Mouse (Mus musculus) intestine, embryonic 14.5 days (tissue): ENCODE results near the gene Chodl. TPM values are rescaled to one million over a fixed set of nuclear protein-coding genes. Genes with fewer than 3 reads are reported as not detected.

Experiments used
- ATAC-seq: fragments of 200-750 bp; cut with Nextera tagmentation; replicated peaks from 2 replicates; pipeline ENCODE4 v1.8.0; 2017; ENCODE audit warnings: low read depth, moderate number of reproducible peaks, moderate TSS enrichment, moderate library complexity; ENCODE audit not compliant: low FRiP score, low TSS enrichment
- DNase-seq: peaks from one replicate; pipeline ENCODE4 v3.0.0-alpha.2; 2018; ENCODE audit warnings: low spot score
- H3K27ac ChIP-seq: fragments of 300-500 bp; sonication (generic); 2 replicates; pipeline ENCODE4 v1.5.1; 2014; ENCODE audit warnings: low read depth, mild to moderate bottlenecking, control low read depth
- H3K27me3 ChIP-seq: fragments of 300-500 bp; sonication (generic); replicated peaks from 2 replicates; pipeline ENCODE4 v1.6.1; 2014; ENCODE audit warnings: low read length, control low read depth; ENCODE audit not compliant: control insufficient read depth, insufficient read depth
- H3K36me3 ChIP-seq: fragments of 300-500 bp; sonication (generic); 2 replicates; pipeline ENCODE4 v1.6.1; 2014; ENCODE audit warnings: low read length, control low read depth; ENCODE audit not compliant: control insufficient read depth, insufficient read depth
- H3K4me1 ChIP-seq: fragments of 300-500 bp; sonication (generic); replicated peaks from 2 replicates; pipeline ENCODE4 v1.6.1; 2014; ENCODE audit warnings: low read length, control low read depth, mixed read lengths; ENCODE audit not compliant: control insufficient read depth, insufficient read depth
- H3K4me2 ChIP-seq: fragments of 300-500 bp; sonication (generic); 2 replicates; pipeline ENCODE4 v1.6.1; 2014; ENCODE audit warnings: low read length
- H3K4me3 ChIP-seq: fragments of 300-500 bp; sonication (generic); 2 replicates; pipeline ENCODE4 v1.5.1; 2014; ENCODE audit warnings: low read depth, low read length, control low read depth, mixed read lengths
- H3K9ac ChIP-seq: fragments of 300-500 bp; sonication (generic); 2 replicates; pipeline ENCODE4 v1.6.1; 2014; ENCODE audit warnings: mild to moderate bottlenecking, low read length
- H3K9me3 ChIP-seq: fragments of 300-500 bp; sonication (generic); 2 replicates; pipeline ENCODE4 v1.6.1; 2016; ENCODE audit warnings: low read length, control low read depth; ENCODE audit not compliant: control insufficient read depth
- WGBS: fragments of 180-500 bp; shearing (Covaris S2); extraction: QIAGEN DNeasy Blood & Tissue Kit; methylation state at CpG from one replicate; pipeline ENCODE4 v1.1.7; 2014; 5-methylcytosine and 5-hydroxymethylcytosine counted together
- polyA plus RNA-seq: library from polyadenylated mRNA; unstranded; fragments of >200 nt; fragmentation: Nextera tagmentation; extraction: Ambion mirVana; gene quantifications from 2 replicates; pipeline ENCODE4 v1.2.1, GENCODE M21; 2014

Gene Chodl
- polyA plus RNA-seq = 13.7 and 14.3 TPM in 2 replicates

GRCm38 (mm10) chr16:78930382-78931286, at the start of gene Chodl:
Chodl (plus strand) TSS chr16:78930948.
- peak; percentile 74 for DNase-seq
- ATAC-seq = peak; percentile 67
- Histone ChIP-seq H3K36me3 (no peaks in the 10 kb centered on the region), H3K4me1 (peaks cover 8% of the 10 kb centered on the region), H3K27me3 (0 out of 2 replicates have a peak, but pooled peaks cover 8% of the 10 kb centered on the region), H3K9me3 (no peaks in the 10 kb centered on the region), H3K9ac (peak within 1 kb of the TSS; percentile 27), H3K4me2 (peak within 1 kb of the TSS; percentile 90), H3K27ac (no peak within 1 kb of the TSS), H3K4me3 (peak within 1 kb of the TSS; percentile 39)
- 10% methylated on average over 19 of the region's 19 CpGs for WGBS

- Histone ChIP-seq H3K27me3 (no peaks in the 10 kb centered on the region), H3K4me2 (no peak overlapping the region), H3K27ac (no peak overlapping the region), H3K4me1 (no peaks in the 10 kb centered on the region), H3K9me3 (no peaks in the 10 kb centered on the region), H3K36me3 (no peaks in the 10 kb centered on the region), H3K4me3 (no peak overlapping the region), H3K9ac (no peak overlapping the region)
- ATAC-seq (no peak), DNase-seq (no peak)
- 69% methylated on average over 5 of the region's 5 CpGs for WGBS
Observed at GRCm38 (mm10) chr16:78922644-78923043, 8.1 kb upstream of the Chodl start.

- Histone ChIP-seq H3K4me2 (peak overlapping the region; percentile 90), H3K9ac (peak overlapping the region; percentile 27), H3K4me3 (peak overlapping the region; percentile 39), H3K27me3 (0 out of 2 replicates have a peak, but pooled peaks cover 8% of the 10 kb centered on the region), H3K27ac (no peak overlapping the region), H3K36me3 (no peaks in the 10 kb centered on the region), H3K9me3 (no peaks in the 10 kb centered on the region), H3K4me1 (peaks cover 8% of the 10 kb centered on the region)
- 12% methylated on average over 16 of the region's 16 CpGs for WGBS
- ATAC-seq (peak; percentile 55; the same call in 1 of the 2 replicates), DNase-seq (no peak)
Observed at GRCm38 (mm10) chr16:78931287-78932025, 708 bp downstream of the Chodl start.

GRCm38 (mm10) chr16:78934298-78934697, 3.5 kb downstream of the Chodl start:
- WGBS = 88% methylated on average over 2 of the region's 2 CpGs
- 0 out of 2 replicates have a peak, but pooled peaks cover 8% of the 10 kb centered on the region for H3K27me3 ChIP-seq

GRCm38 (mm10) chr16:78937755-78938154, 7.0 kb downstream of the Chodl start:
- Histone ChIP-seq H3K9me3 (no peaks in the 10 kb centered on the region), H3K9ac (no peak overlapping the region), H3K4me2 (no peak overlapping the region), H3K27me3 (no peaks in the 10 kb centered on the region), H3K4me3 (no peak overlapping the region), H3K27ac (no peak overlapping the region), H3K4me1 (no peaks in the 10 kb centered on the region), H3K36me3 (no peaks in the 10 kb centered on the region)
- ATAC-seq (no peak), DNase-seq (no peak)
- WGBS = 63% methylated on average over 8 of the region's 8 CpGs

More at GRCm38 (mm10) chr16:78934298-78934697, 3.5 kb downstream of the Chodl start:
- Histone ChIP-seq H3K4me2 (no peak overlapping the region), H3K27ac (no peak overlapping the region), H3K9ac (no peak overlapping the region), H3K4me3 (no peak overlapping the region), H3K36me3 (no peaks in the 10 kb centered on the region), H3K4me1 (peaks cover 8% of the 10 kb centered on the region), H3K9me3 (no peaks in the 10 kb centered on the region)
- no peak for ATAC-seq
- no peak for DNase-seq

- DNase-seq (no peak), ATAC-seq (no peak)
- Histone ChIP-seq H3K36me3 (no peaks in the 10 kb centered on the region), H3K4me1 (no peaks in the 10 kb centered on the region), H3K27ac (no peak overlapping the region), H3K9ac (no peak overlapping the region), H3K4me3 (no peak overlapping the region), H3K27me3 (no peaks in the 10 kb centered on the region), H3K9me3 (no peaks in the 10 kb centered on the region), H3K4me2 (no peak overlapping the region)
- 81% methylated on average over 4 of the region's 4 CpGs for WGBS
Observed at GRCm38 (mm10) chr16:78950359-78950758, 19.6 kb downstream of the Chodl start.

GRCm38 (mm10) chr16:78957434-78957833, 26.7 kb downstream of the Chodl start:
- 70% methylated on average over 2 of the region's 2 CpGs for WGBS
- ATAC-seq (no peak), DNase-seq (no peak)
- no peak overlapping the region for H3K9ac ChIP-seq
- no peaks in the 10 kb centered on the region for H3K4me1 ChIP-seq
- no peaks in the 10 kb centered on the region for H3K36me3 ChIP-seq
- H3K27me3 ChIP-seq = no peaks in the 10 kb centered on the region
- no peaks in the 10 kb centered on the region for H3K9me3 ChIP-seq
- no peak overlapping the region for H3K4me2 ChIP-seq
- H3K27ac ChIP-seq = no peak overlapping the region
- no peak overlapping the region for H3K4me3 ChIP-seq

GRCm38 (mm10) chr16:78969091-78969731, 38.5 kb downstream of the Chodl start:
- no peak overlapping the region for H3K27ac ChIP-seq
- H3K4me3 ChIP-seq = no peak overlapping the region
- DNase-seq = no peak
- ATAC-seq = no peak
- H3K9ac ChIP-seq = no peak overlapping the region
- 31% methylated on average over 13 of the region's 13 CpGs for WGBS
- H3K4me1 ChIP-seq = no peaks in the 10 kb centered on the region
- no peaks in the 10 kb centered on the region for H3K9me3 ChIP-seq
- no peaks in the 10 kb centered on the region for H3K27me3 ChIP-seq
- no peak overlapping the region for H3K4me2 ChIP-seq
- H3K36me3 ChIP-seq = no peaks in the 10 kb centered on the region
